Mouse (Mus musculus) urinary bladder, postnatal 10 days (tissue): ENCODE results near the gene Flt1.

Source experiments
- DNase-seq: peaks from one replicate; pipeline ENCODE4 v3.0.0; 2022; ENCODE audit warnings: low spot score

Flt1 gene

DNA sequence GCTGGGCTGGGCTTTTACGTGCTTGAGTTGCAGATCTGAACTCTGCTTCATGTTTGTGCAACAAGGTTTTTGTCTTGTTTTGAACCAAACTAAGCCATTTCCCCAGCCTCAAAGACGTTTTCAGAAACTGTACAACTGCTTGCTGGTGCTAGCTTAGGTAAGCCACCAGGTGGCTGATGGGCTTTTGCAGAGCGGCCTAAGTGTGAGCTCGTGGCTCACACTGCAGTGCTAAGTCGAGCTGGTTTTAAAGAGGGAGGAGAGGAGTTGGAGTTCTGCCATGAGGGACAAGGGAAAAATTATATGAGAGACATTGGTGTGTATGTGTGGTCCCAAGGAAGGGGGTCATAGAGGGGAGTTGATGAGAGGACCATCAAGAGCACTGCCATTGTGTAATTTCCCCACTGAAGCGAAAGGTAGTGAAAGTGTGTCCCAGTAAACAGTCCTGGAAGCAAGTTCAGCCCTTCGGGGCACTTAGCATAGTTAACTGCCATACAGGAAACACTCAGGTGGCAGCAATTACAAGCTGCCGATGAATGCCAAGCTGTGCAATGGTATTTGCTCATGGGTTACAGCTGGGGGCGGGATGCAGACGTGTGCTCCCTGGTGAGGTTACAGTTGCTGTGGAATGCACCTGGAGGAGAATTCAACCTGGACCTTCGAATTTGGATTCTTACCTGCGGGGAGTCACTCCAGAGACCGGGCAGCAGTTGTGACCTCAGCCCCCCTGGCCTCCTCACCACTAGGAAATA is 173.8 kb downstream of the Flt1 start:
- DNase-seq = no peak

DNA sequence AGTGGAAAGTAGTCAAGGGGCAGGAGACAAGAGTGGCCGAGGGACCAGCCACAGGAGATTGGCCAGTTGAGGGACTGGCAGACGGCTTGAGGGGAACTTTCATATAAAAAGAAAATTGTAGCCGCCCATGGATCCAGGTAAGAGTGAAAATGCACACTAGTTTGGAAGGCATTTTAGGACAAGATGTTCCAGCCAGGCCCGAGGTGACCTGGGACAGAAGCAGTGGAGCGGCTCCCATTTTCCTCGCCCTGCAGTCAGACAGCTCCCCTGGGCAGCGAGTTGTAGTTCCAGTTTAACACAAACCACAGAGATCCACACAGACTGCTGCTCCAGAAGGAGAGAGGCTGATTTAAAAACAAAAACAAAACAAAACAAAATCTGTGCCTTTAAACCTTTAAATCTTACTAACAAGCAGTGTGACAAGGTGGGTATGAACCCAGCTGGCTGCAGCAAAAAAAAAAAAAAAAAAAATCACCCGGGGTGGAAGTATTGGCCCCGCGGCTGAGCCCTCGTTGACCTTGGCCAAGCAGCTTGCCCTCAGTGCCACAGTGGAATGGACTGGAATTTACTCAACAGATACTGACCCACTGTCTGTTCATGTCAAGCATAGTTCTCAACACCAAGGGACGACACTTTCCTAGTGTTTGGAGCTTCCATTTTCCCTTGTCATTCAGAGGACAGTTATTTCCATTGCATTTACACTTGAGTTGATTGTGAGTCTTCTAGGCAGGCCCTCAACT is 176.6 kb downstream of the Flt1 start:
- no peak for DNase-seq

GRCm38 (mm10) chr5:147545731-147546241 is 180.0 kb downstream of the Flt1 start:
- DNase-seq = no peak

- DNase-seq = no peak
Measured at GRCm38 (mm10) chr5:147542291-147542690, 183.5 kb downstream of the Flt1 start.

- DNase-seq = no peak
Measured at GRCm38 (mm10) chr5:147539815-147540214, 186.0 kb downstream of the Flt1 start.

DNA sequence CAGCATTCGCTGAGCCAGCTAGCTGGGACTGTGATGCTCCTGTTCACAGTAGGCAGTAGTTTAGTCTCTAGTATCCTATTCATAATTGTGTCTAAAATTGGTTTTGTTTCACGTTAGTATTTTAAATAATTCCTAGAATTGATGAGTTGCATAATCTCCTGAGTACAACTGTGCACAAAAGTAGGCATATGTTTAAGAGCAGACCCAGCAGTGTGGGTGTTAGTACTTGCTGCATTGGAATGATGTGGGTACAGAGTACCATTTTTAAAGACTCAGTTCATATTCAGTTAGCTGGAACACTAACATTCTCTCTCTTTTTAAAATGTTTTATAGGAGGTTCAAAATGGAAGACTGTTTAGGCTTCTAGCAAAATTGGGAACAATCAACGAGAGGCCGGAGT is 186.4 kb downstream of the Flt1 start:
- DNase-seq = no peak

- DNase-seq = no peak
Measured at GRCm38 (mm10) chr5:147532031-147532430, 193.8 kb downstream of the Flt1 start.

DNA sequence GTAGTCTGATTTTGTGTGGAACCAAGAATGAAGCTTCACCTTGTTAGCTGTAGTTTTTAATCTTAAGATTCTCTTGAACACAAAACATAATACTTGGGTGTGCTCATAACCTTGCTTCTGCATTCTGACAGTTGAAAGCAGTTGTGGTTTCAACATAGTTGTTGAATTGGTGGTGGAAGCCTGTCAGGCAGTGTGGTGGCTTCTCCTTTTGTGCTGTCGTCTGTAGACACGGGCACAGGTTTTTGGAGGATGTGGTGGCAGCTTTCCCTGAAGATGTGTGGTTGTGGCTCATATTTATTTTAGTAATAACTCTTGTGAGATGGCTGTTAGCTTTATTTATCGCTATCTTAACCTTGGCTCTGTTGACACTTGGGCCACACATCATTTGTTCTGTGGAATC is 198.0 kb downstream of the Flt1 start:
- DNase-seq = no peak

- no peak for DNase-seq
Measured at GRCm38 (mm10) chr5:147527006-147527405, 198.8 kb downstream of the Flt1 start.
